Mouse (Mus musculus) granulocyte monocyte progenitor cell, adult 5-6 weeks (primary cell): ENCODE measurements around the gene Rpl23. TPM values are rescaled to one million over a fixed set of nuclear protein-coding genes. Genes with fewer than 3 reads are reported as not detected.

Experiments used
- ATAC-seq: replicated peaks from 2 replicates; pipeline ENCODE4 v1.8.0; 2016; ENCODE audit warnings: mild to moderate bottlenecking, moderate TSS enrichment, inconsistent platforms; ENCODE audit not compliant: poor library complexity, severe bottlenecking
- total RNA-seq, 2 experiments: library from RNA; stranded (forward) in 1 of 2; stranded (reverse) in 1 of 2; fragments of 200-712, 200-1000 nt in 1 of 2; fragments of >200 nt in 1 of 2; fragmentation: Nextera tagmentation in 1 of 2; gene quantifications; 2 replicates each; pipeline ENCODE4 v1.2.3; 2014 to 2017

Gene Rpl23
- total RNA-seq, 2 experiments from 2014 or later = 2,335 to 3,329 TPM

DNA sequence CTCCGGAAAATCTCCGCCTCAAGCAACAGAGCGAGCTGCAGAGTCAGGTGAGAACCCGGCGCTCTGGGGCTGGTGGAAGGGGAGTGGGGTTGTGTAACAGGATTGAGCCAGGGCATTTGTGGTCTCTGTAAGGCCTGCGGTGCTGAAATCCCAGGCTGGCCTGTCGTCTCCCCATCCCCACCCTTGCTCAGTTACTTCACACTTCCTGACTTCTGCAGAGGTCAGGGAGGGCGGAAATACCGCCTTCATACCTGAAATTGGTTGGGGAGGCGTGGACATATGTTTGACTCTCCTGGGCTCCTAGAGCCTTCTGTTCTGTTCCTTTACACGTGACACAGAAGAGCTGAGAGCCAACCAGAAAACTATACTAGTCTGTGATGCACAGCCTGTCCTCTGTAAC, 33.5 kb upstream of the Rpl23 start:
- ATAC-seq = peak; percentile 90

DNA sequence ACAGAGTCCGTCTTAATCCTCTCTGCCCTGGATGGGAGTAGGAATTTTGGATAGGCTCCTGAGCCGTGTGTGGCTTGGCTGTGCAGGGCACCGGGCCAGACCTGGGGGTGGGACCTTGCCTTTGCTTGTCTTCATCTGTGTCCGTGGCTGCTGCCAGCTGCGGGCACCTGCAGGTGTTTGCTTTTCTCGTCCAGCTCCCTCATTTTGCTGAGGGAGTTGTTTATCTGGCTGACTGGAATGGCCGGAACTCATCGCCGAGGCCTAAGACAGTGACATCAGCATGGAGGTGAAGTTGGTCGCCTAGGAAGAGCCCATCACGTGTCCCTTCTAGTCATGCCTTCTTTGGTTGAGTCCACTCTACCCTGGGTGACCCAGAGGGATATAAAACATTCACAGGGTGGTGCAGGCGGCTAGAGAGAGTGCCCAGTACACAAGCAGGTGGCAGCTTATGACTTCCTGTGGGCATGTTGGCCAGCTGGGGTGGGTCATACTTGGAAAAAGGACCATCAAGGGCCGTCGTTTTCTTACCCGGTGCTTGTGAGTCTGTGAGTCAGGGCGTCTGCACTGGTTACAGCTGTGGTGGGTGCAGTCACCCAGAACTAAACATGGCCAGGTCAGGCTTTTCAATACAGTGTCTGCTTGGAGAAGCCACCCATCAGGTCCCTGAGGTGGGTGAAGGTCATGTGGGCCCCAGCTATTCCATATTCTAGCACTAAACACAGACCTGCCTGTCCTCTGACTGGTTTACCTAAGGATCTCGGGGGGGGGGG, 31.7 kb upstream of the Rpl23 start:
- no peak for ATAC-seq

DNA sequence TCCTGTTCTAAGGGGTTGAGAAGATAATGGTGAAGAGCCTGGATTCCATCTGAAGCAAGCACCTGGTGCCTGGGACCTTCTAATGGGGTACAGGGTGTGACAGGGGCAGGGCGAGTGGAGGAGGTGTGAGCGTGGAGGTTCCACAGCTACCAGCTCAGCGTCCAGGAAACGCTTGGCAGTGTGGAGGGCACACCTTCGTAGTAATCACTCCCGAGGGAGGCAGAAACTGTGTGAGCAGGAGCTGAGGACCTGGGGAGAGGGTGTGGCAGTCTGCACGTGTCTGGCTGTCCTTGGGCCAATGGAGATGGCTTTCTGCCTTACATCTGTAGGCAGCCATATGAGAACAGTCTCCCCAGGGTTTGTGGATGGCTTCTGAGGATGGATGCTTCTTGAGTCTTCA, 30.8 kb upstream of the Rpl23 start:
- ATAC-seq = no peak

DNA sequence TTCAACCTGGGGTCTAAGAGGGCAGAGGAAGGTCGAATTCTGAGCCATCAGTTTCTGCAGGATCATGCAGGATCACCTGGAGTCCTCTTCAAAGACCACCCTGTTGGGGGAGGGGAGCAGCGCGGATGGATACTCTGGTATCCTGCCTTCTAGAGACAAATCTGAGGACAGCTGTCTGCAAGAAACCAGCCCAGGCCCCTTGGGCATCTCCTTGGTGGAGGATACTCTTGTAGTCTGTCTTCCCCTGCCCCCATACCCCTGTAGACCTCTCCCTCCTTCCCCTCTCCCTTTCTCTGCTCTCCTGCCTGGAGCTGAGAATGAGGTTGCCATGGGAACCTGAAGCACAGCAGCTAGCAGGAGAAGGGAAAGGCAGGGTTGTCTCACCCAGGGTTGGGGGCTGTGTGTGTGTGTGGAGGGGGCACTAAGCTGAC, 30.3 kb upstream of the Rpl23 start:
- ATAC-seq = no peak

DNA sequence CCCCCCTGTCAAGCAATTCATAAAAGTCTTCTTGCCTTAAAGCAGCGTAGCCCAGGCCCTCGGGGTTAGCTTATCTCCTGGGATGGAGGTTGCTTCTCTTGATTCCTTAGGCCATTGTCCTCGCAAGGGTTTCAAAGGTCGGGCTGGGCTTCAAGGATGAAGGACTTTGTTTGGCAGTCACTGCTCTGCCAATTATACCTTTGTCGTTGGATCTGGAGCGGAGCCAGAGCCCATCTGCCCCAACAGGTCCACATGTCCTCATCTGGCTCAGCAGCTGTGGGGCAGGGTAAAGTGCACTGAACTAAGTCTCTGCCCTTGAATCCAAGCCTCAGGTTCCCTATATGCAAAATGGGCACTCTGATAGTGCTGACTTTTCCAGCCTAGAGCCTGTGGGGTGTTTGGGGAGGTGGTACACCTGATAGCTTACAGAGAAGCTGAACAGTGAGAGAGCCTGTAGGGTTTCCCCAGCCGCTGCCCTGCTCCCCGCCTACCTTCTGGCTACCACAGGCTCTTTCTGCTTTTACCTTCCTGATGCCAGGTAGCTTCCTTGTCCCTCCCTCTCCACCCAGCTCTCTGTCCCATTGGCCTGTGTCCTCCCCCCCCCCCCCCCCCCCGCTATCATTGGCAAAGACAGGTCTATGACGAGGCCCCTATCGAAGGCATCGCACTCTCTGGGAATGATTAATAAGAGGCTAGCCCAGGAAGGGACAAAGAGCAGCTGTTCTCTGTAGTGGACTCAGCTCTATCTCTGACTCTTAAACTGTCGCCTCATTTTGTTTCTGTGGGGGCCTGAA, 29.5 kb upstream of the Rpl23 start:
- ATAC-seq = no peak

DNA sequence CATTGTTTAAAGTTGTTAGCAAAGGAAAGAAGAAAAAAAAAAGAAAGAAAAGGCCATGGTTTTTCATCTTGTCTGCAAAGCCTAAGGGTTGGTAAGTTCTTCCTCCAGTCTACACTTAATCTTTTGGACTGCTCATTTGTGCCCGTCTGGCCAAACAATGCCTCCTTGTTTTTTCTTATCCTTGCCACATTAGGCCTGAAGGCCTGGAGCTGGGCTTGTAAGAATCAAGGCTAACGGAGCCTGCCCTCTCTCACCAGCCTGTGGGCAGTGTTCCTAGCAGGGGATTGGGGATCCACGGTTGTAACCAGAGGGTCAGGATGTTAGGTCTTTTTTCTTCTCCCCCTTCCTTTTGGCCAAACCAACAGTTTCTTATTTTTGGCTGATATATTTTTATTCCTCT, 28.7 kb upstream of the Rpl23 start:
- ATAC-seq = no peak

DNA sequence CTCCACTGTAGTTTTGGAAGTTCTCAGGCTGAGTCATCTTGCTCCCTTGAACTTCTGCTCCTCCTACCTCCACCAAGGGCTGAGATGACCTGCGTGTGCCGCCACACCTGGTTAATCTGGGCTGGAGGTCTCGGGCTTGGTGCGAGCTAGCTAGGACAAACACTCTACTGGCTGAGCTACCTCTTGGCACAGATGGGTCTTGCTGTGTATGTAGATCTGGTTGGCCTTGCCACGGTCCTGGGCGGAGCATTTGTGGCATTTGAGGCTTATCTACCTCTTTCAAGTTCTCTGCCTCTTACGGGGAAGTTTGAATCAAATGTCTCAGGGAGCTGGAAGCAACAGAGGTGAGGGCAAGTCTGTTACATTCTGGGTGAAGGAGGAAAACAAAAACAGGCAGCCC, 28.1 kb upstream of the Rpl23 start:
- no peak for ATAC-seq

DNA sequence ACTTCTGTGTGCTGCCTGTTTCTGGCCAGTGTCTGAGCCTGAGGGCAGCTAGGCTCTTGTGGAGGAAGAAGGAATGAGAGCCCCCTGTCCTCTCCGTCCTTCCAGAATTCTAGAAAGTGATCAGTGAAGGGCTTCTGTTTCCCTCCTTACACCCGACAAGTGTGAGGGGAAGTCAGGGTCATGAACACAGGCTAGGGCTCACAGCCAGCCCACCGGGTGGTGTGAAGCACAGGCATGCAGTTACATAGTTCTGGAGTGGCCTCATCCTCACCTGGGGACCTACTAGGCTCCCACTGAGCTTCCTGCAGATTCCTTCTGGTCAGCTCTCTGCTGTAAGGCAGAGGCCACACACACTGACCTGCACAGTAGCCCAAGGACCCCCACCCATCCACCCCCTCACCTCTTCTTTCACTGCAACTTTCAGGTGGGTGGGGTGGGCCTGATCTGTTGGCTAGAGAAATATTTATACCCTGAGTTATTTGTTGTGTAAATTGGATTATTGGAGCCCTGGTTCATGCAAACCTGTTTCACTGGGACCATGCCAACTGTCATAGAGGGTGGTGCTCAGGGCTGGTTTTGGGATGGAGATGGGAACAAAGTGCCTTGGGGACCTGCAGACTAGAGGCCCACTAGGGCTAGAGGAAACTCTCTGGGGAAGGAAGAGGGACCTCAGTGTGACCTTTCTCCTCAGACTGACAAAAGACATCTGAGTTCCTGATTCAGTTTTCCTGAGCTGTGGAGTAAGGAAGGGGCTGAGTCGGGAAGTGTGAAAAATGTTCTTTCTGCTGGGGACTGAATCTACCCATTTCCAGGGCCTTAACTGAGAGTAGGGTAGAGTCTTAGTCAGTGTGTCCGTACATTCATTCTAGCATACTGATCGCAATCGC, 27.2 kb upstream of the Rpl23 start:
- ATAC-seq = no peak

DNA sequence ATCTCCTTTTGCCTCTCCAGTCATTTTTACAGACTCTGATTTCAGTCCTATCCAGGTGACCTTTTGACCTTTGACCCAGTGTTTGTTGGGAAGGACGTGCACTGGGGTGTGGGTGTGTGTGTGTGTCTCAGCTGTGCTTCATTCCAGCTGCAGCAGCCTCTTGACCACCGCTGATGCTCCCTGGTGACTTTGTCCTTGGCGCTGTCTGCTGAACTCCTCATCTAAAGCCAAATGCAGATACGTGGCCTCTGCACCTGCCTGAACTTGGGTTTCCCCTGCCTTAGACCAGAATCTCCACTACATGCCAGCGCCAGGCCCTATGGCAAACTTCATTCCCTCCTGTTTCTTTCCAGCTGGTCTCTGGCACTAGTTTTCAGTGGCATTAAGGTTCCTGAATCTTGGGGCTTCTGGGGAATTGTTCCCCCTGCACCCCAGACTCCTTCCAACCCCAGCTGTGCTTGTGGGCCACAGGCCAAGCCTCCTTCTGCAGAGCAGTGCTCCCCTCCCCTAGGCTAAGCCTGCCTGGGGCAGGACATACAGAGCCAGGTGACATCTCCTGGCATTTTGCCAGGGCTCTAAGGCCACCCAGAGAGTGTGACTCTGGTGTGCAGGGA, 26.5 kb upstream of the Rpl23 start:
- no peak for ATAC-seq

DNA sequence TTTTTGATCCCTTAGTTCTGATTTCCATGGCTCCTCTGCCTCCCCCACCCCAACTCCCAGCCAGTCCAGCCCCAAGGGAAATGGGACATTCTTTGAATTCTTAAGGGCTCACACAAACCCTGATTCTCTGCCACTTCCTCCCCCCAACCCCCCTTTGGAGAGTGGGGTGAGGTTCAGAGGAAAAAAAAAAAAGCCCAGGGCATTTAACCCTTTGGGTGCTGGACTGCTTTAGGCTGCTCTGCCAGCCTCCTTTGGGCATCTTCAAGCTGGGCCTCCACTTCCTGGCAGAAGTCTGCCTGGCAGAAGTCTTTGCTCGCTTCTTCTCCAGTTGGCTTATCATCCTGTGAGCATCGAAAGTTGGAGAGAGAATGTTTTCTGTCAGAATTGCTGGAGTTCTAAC, 25.9 kb upstream of the Rpl23 start:
- no peak for ATAC-seq

DNA sequence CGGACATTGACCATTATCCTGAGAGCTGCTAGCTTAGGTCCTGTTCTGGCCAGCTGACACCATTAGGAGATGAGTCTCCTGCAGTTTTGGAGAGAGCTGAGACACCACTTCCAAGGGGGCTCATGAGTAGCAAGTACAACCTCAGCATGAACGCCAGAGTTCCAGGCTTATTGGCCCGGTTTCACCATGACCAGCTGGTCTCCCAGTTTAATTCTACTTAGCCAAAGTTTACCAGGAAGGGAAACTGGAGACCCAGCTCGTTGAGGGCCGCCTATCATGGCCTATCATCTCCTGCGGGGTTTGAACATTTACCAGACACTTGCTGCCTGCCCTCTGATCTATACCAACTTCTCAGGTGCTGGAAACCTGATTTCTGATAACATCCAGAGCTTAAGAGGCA, 25.4 kb upstream of the Rpl23 start:
- ATAC-seq = no peak

DNA sequence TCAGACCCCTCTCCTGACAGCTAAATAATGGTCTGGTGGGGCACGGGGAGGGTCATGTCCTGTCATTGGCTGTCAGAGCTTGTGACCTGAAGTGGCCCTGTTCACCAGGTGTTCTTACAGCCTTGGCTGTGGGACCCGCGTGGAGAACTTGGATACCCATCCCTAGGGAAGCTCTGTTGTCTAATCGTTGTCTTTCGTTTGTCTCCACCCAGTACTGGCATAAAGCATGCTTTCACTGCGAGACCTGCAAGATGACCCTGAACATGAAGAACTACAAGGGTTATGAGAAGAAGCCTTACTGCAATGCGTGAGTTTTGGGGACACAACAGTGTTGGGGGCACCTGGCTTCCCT, 24.4 kb upstream of the Rpl23 start:
- ATAC-seq = no peak

DNA sequence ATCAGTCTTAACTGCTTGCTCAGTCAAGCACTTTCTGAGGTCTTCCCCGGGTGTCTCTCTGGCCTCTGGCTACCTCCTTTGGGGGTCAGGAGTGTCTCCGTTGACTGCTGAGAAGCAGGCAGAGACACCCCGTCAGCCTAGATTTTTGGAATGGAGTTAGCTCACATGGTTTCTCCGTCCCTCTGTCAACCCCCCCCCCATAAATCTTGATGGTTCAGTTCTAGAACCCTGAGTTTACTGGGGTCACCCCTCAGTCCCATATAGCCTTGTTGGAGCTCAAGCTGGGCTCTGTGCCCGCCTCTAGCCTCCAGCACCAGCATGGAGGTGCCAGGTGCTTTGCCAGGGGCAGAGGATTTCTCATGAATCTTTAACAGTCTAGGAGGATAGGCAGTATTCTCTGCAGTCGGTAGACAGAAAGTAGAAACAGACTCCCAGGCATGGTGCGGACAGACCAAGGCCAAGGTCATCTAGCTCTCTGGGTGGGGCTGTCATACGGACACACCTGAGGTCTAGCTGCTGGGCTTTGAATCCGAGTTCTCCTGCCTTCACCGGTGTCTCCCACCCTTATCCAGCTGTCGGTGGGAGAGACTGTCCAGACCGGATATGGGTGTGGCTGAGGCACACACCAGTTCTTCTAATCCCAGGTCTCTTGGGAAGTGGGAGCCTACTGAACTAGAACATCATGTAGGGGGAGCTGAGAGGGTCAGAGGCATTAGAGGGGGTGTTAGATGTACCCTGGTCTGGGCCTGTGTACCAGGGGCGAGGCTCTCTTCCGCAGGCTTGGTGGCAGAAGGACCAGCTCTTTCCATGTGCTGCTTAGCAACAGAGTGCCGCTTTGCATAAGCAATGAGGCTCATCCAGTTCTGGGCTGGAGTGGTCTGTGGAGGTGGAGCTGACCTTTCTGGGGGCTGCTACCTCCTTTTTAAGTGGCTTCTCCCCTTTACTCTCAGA, 23.7 kb upstream of the Rpl23 start:
- no peak for ATAC-seq

DNA sequence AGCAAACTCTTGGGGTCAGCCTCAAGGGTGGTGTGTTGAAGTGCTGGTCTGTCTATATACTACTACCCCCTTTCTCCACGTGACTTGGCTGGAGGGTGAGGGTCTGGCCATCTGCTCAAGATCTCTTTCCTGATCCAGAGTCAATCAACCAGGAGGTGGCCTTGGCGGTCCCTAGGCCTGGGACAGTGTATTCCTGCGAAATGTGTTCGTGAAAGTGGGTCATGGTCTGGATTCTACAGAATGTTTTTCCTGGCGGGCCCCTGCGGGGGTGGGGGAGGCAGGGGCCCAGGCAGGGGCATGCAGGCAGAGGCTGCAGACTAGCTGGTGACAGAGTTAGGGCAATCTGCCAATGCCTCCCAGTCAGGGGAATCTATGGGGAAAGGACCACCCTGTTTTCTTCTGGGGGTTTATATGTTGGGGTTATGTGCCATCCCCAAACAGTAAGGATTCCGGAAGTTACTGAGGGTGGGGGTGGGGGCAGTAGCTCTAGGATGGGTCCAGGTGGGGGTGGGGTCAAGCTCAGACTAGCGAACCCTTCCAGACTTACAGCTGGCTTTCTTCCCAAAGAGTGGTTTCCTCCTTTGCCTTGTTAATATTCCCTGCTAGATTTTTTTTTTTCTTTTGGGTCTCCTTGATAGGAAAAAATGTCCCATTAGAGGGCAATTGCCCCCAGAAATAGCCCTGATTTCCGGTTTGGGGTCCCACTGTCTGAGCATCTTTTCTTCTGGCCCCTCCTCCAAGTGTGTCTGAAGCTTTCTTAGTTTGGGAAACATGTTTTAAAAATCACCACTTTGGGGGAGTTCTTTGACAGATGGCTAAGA, 22.8 kb upstream of the Rpl23 start:
- ATAC-seq = no peak

DNA sequence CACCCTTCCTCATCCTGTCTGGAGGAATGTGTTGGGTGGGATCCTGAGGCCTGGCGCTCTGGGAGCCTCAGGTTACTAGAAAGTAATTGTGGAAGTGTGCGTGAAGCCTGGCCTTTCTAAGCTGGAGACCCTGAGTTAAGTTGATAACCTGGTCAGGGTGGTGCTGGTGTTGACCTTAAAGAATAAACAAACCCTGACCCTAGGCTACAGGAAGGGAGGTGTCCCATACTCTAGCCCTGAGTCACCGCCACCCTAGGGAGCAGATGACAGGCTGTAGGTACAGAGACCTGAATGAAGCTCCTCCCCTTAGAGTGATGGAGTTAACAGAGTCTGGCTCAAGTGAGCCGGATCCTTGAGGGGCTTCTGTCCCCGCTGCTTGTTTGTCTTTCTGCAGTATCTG, 21.6 kb upstream of the Rpl23 start:
- no peak for ATAC-seq

DNA sequence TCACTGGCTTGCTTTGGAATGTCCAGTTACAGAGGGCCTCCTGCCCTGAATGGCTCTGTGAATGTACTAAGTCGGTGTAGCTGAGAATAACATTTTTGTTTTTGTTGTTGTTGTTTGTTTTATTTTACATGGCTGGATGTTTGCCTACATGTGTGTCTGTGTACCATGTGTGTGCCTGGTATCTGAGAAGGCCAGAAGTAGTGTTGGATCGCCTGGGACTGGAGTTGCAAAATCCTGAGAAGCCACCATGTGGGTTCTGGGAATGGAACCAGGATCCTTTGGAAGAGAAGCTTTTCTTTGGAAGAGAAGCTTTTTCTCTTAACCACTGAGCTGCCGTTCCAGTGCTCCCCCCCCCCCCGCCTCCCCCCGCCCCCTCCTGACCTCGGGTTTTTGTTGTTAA, 20.3 kb upstream of the Rpl23 start:
- ATAC-seq = no peak

DNA sequence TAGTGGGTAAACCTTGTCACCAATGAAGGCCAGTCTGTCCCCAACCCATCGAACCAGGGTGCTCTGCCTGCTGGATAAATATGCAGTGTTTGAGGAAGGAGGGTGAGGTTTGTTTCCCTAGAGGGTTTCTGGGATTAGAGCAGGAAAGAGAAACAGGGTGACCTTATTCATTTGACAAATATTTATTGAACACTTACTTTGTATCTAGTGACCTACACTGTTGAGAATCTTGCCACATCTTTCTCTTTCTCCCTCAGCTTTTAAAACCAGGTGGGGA, 19.9 kb upstream of the Rpl23 start:
- no peak for ATAC-seq

DNA sequence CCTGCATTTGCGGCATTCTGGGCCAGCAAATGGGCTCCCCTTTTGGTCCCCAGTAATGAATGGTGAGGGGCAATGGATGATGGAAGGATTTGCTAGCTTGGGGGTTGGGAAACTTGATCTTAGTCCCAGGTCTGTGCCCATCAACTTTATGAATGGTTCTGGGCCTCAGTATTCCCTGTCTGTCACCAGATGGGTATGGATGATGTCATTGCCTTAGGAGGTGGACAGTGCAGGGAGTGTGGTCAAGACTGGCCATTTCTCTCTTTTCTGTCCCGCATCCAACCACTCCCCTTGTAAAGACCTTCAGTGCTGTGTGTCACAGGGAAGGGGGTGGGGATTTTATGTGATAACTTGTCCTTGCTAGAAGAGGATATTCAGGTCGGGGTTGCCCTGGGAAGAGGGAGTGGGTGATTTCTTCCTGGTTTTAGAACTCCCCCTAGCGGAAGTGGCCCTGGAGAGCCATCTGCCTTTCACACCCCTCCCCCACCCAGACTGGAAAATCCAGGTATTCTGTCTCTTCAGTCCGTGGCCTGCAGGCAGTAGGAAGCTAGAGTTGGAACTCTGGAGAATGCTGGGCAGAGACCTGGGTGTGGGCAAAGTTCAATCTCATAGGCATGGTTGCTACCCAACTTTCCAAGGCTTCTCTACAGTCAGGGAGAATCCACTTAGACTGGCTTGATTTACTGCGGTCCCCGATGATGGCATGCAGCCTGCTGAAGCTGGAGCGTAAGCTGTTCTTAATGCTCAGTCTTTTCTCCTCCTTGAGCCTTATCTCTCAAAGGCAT, 19.4 kb upstream of the Rpl23 start:
- ATAC-seq = no peak
